Mouse (Mus musculus) embryo, embryonic 11 days (tissue): ENCODE measurements around the gene Rbm39.
A peak's percentile ranks its signal among the peaks of the same experiment; 100 is the strongest.
"Not testable (repeated sequence)": the region's sequence is repeated elsewhere in the genome, so short reads cannot be mapped to it uniquely, and the experiment has no call there.

Experiments
- DNase-seq: peaks from one replicate; pipeline ENCODE4 v3.0.0-alpha.2; 2015

Gene Rbm39

GRCm38 (mm10) chr2:156180094-156180821 is at the start of gene Rbm39:
Gene Rbm39, minus strand, starts transcription at chr2:156180238.
- DNase-seq = peak; percentile 99

- DNase-seq = no peak
Measured at GRCm38 (mm10) chr2:156229171-156229570, 49.1 kb upstream of the Rbm39 start.

GRCm38 (mm10) chr2:156227689-156228088 is 47.7 kb upstream of the Rbm39 start:
- no peak for DNase-seq

- DNase-seq = no peak
Measured at GRCm38 (mm10) chr2:156224043-156224442, 44.0 kb upstream of the Rbm39 start.

GRCm38 (mm10) chr2:156222100-156222499 is 42.1 kb upstream of the Rbm39 start:
- no peak for DNase-seq

- DNase-seq = no peak
Measured at GRCm38 (mm10) chr2:156217786-156218185, 37.7 kb upstream of the Rbm39 start.

- DNase-seq = no peak
Measured at GRCm38 (mm10) chr2:156203917-156204316, 23.9 kb upstream of the Rbm39 start.

- no peak for DNase-seq
Measured at GRCm38 (mm10) chr2:156202848-156203437, 22.9 kb upstream of the Rbm39 start.

GRCm38 (mm10) chr2:156201486-156201885 is 21.4 kb upstream of the Rbm39 start:
- no peak for DNase-seq

GRCm38 (mm10) chr2:156199944-156200343 is 19.9 kb upstream of the Rbm39 start:
- DNase-seq = peak; percentile 20

- no peak for DNase-seq
Measured at GRCm38 (mm10) chr2:156197129-156197911, 17.3 kb upstream of the Rbm39 start.

GRCm38 (mm10) chr2:156196302-156197128 is 16.5 kb upstream of the Rbm39 start, which contains the start of gene Phf20:
Gene Phf20, plus strand, starts transcription at chr2:156196466.
- DNase-seq = peak; percentile 98

GRCm38 (mm10) chr2:156194571-156194970 is 14.5 kb upstream of the Rbm39 start:
- DNase-seq = no peak

GRCm38 (mm10) chr2:156193066-156193862 is 13.2 kb upstream of the Rbm39 start:
- no peak for DNase-seq

- DNase-seq = no peak
Measured at GRCm38 (mm10) chr2:156192068-156192467, 12.0 kb upstream of the Rbm39 start.

GRCm38 (mm10) chr2:156191540-156191939 is 11.5 kb upstream of the Rbm39 start:
- no peak for DNase-seq

- DNase-seq = no peak
Measured at GRCm38 (mm10) chr2:156190004-156190896, 10.2 kb upstream of the Rbm39 start.

GRCm38 (mm10) chr2:156189241-156189640 is 9.2 kb upstream of the Rbm39 start:
- not testable (repeated sequence) for DNase-seq

GRCm38 (mm10) chr2:156181592-156181991 is 1.6 kb upstream of the Rbm39 start:
- DNase-seq = no peak

- no peak for DNase-seq
Measured at GRCm38 (mm10) chr2:156180824-156181590, 969 bp upstream of the Rbm39 start.
